Mouse (Mus musculus) liver, embryonic 15.5 days (tissue): ENCODE measurements around the gene Pip5k1b. TPM values are rescaled to one million over a fixed set of nuclear protein-coding genes. Genes with fewer than 3 reads are reported as not detected.
A peak's percentile ranks its signal among the peaks of the same experiment; 100 is the strongest.

Source experiments
- ATAC-seq: fragments of 200-750 bp; cut with Nextera tagmentation; 2 replicates; pipeline ENCODE4 v1.8.0; 2017; ENCODE audit warnings: moderate number of reproducible peaks, mild to moderate bottlenecking, moderate library complexity; ENCODE audit not compliant: insufficient read depth
- H3K27ac ChIP-seq: fragments of 300-500 bp; sonication (generic); replicated peaks from 2 replicates; pipeline ENCODE4 v1.5.1; 2015; ENCODE audit warnings: mild to moderate bottlenecking, inconsistent platforms
- H3K27me3 ChIP-seq: fragments of 300-500 bp; sonication (generic); 2 replicates; pipeline ENCODE4 v1.6.1; 2015; ENCODE audit warnings: mild to moderate bottlenecking, inconsistent platforms
- H3K36me3 ChIP-seq: fragments of 300-500 bp; sonication (generic); replicated peaks from 2 replicates; pipeline ENCODE4 v1.6.1; 2015; ENCODE audit warnings: moderate library complexity, mild to moderate bottlenecking, inconsistent platforms
- H3K4me1 ChIP-seq: fragments of 300-500 bp; sonication (generic); replicated peaks from 2 replicates; pipeline ENCODE4 v1.6.1; 2015; ENCODE audit warnings: inconsistent platforms
- H3K4me2 ChIP-seq: fragments of 300-500 bp; sonication (generic); 2 replicates; pipeline ENCODE4 v1.6.1; 2015; ENCODE audit warnings: moderate library complexity, mild to moderate bottlenecking, inconsistent platforms
- H3K4me3 ChIP-seq: fragments of 300-500 bp; sonication (generic); replicated peaks from 2 replicates; pipeline ENCODE4 v1.5.1; 2015; ENCODE audit warnings: mild to moderate bottlenecking, inconsistent platforms
- H3K9ac ChIP-seq: fragments of 300-500 bp; sonication (generic); 2 replicates; pipeline ENCODE4 v1.6.1; 2015; ENCODE audit warnings: moderate library complexity, mild to moderate bottlenecking, inconsistent platforms
- H3K9me3 ChIP-seq: fragments of 300-500 bp; sonication (generic); replicated peaks from 2 replicates; pipeline ENCODE4 v1.6.1; 2016; ENCODE audit warnings: inconsistent platforms
- WGBS: fragments of 180-500 bp; shearing (Covaris S2); methylation state at CpG from one replicate; pipeline ENCODE4 v1.1.7; 2015; ENCODE audit warnings: mixed read lengths; ENCODE audit not compliant: insufficient replicate concordance; 5-methylcytosine and 5-hydroxymethylcytosine counted together
- polyA plus RNA-seq: library from polyadenylated mRNA; unstranded; fragments of >200 nt; fragmentation: Nextera tagmentation; extraction: Ambion mirVana; gene quantifications from 2 replicates; pipeline ENCODE4 v1.2.1, GENCODE M21; 2015

Pip5k1b gene
- polyA plus RNA-seq, 1 experiment from 2014 or later, result 9.5 TPM

GRCm38 (mm10) chr19:24491824-24492223, 63.8 kb downstream of the Pip5k1b start:
- 70% methylated on average over 3 of the region's 3 CpGs for WGBS
- Histone ChIP-seq H3K27me3 (no peaks in the 10 kb centered on the region), H3K9me3 (no peaks in the 10 kb centered on the region), H3K9ac (no peak overlapping the region), H3K27ac (no peak overlapping the region), H3K4me2 (no peak overlapping the region), H3K4me1 (peaks cover 10% of the 10 kb centered on the region), H3K36me3 (no peaks in the 10 kb centered on the region), H3K4me3 (no peak overlapping the region)
- no peak for ATAC-seq

GRCm38 (mm10) chr19:24490275-24490674, 65.4 kb downstream of the Pip5k1b start:
- 26% methylated on average over 5 of the region's 5 CpGs for WGBS
- Histone ChIP-seq H3K27me3 (no peaks in the 10 kb centered on the region), H3K9ac (no peak overlapping the region), H3K4me1 (peaks cover 13% of the 10 kb centered on the region), H3K4me2 (no peak overlapping the region), H3K27ac (no peak overlapping the region), H3K9me3 (no peaks in the 10 kb centered on the region), H3K4me3 (no peak overlapping the region), H3K36me3 (no peaks in the 10 kb centered on the region)
- no peak for ATAC-seq

GRCm38 (mm10) chr19:24486433-24487296, 69.0 kb downstream of the Pip5k1b start:
- 68% methylated on average over 8 of the region's 8 CpGs for WGBS
- peaks cover 8% of the 10 kb centered on the region; the same call in 1 of the 2 replicates for H3K4me1 ChIP-seq
- H3K36me3 ChIP-seq, result no peaks in the 10 kb centered on the region
- H3K4me3 ChIP-seq, result no peak overlapping the region
- H3K27me3 ChIP-seq, result no peaks in the 10 kb centered on the region
- H3K9me3 ChIP-seq, result no peaks in the 10 kb centered on the region
- no peak overlapping the region for H3K9ac ChIP-seq
- H3K4me2 ChIP-seq, result no peak overlapping the region
- no peak for ATAC-seq
- H3K27ac ChIP-seq, result no peak overlapping the region

GRCm38 (mm10) chr19:24484612-24485194, 71.0 kb downstream of the Pip5k1b start:
- Histone ChIP-seq H3K4me1 (peaks cover 4% of the 10 kb centered on the region; the same call in 1 of the 2 replicates), H3K36me3 (no peaks in the 10 kb centered on the region), H3K4me2 (no peak overlapping the region), H3K27ac (no peak overlapping the region), H3K9ac (no peak overlapping the region), H3K9me3 (no peaks in the 10 kb centered on the region), H3K4me3 (no peak overlapping the region), H3K27me3 (no peaks in the 10 kb centered on the region)
- 64% methylated on average over 4 of the region's 4 CpGs for WGBS
- ATAC-seq, result no peak

GRCm38 (mm10) chr19:24480916-24481315, 74.8 kb downstream of the Pip5k1b start:
- Histone ChIP-seq H3K9ac (no peak overlapping the region), H3K9me3 (no peaks in the 10 kb centered on the region), H3K27me3 (no peaks in the 10 kb centered on the region), H3K27ac (no peak overlapping the region), H3K4me2 (no peak overlapping the region), H3K36me3 (no peaks in the 10 kb centered on the region), H3K4me1 (peaks cover 12% of the 10 kb centered on the region), H3K4me3 (no peak overlapping the region)
- no peak for ATAC-seq
- WGBS, result 55% methylated on average over 2 of the region's 2 CpGs

- Histone ChIP-seq H3K4me3 (peak within 1 kb of the TSS; percentile 91), H3K4me2 (peak within 1 kb of the TSS; percentile 94), H3K27ac (peak within 1 kb of the TSS; percentile 95), H3K9me3 (no peaks in the 10 kb centered on the region), H3K27me3 (no peaks in the 10 kb centered on the region), H3K9ac (peak within 1 kb of the TSS; percentile 91), H3K4me1 (peaks cover 26% of the 10 kb centered on the region), H3K36me3 (peaks cover 13% of the 10 kb centered on the region)
- peak; percentile 92 for ATAC-seq
- WGBS, result under 1% methylated on average over 92 of the region's 92 CpGs
Measured at GRCm38 (mm10) chr19:24476929-24477882, 78.5 kb downstream of the Pip5k1b start, which contains the start of gene Fam122a. Gene Fam122a, minus strand, starts transcription at chr19:24477356.

GRCm38 (mm10) chr19:24476461-24476860, 79.2 kb downstream of the Pip5k1b start:
- ATAC-seq, result peak; percentile 43; the same call in 1 of the 2 replicates
- H3K4me2 ChIP-seq, result peak overlapping the region; percentile 94
- H3K9me3 ChIP-seq, result no peaks in the 10 kb centered on the region
- H3K9ac ChIP-seq, result peak overlapping the region; percentile 91
- peak overlapping the region; percentile 95 for H3K27ac ChIP-seq
- under 1% methylated on average over 11 of the region's 11 CpGs for WGBS
- peaks cover 13% of the 10 kb centered on the region for H3K36me3 ChIP-seq
- peak overlapping the region; percentile 91 for H3K4me3 ChIP-seq
- peaks cover 26% of the 10 kb centered on the region for H3K4me1 ChIP-seq
- no peaks in the 10 kb centered on the region for H3K27me3 ChIP-seq

- no peak for ATAC-seq
- H3K36me3 ChIP-seq, result peaks cover 13% of the 10 kb centered on the region
- no peaks in the 10 kb centered on the region for H3K27me3 ChIP-seq
- H3K9ac ChIP-seq, result no peak overlapping the region
- peak overlapping the region; percentile 52 for H3K4me2 ChIP-seq
- H3K9me3 ChIP-seq, result no peaks in the 10 kb centered on the region
- H3K4me3 ChIP-seq, result peak overlapping the region; percentile 31
- peak overlapping the region; percentile 31; the same call in 1 of the 2 replicates for H3K27ac ChIP-seq
- peaks cover 26% of the 10 kb centered on the region for H3K4me1 ChIP-seq
- WGBS, result 72% methylated on average over 6 of the region's 6 CpGs
Measured at GRCm38 (mm10) chr19:24475281-24475680, 80.4 kb downstream of the Pip5k1b start.

- ATAC-seq, result no peak
- no peak overlapping the region for H3K4me2 ChIP-seq
- peaks cover 14% of the 10 kb centered on the region for H3K4me1 ChIP-seq
- H3K27me3 ChIP-seq, result no peaks in the 10 kb centered on the region
- no peak overlapping the region for H3K9ac ChIP-seq
- H3K36me3 ChIP-seq, result peaks cover 13% of the 10 kb centered on the region
- 82% methylated on average over 5 of the region's 5 CpGs for WGBS
- no peak overlapping the region for H3K4me3 ChIP-seq
- no peaks in the 10 kb centered on the region for H3K9me3 ChIP-seq
- H3K27ac ChIP-seq, result no peak overlapping the region
Measured at GRCm38 (mm10) chr19:24472512-24472911, 83.2 kb downstream of the Pip5k1b start.

GRCm38 (mm10) chr19:24471538-24471937, 84.1 kb downstream of the Pip5k1b start:
- H3K36me3 ChIP-seq, result peaks cover 13% of the 10 kb centered on the region
- H3K4me3 ChIP-seq, result no peak overlapping the region
- H3K27me3 ChIP-seq, result no peaks in the 10 kb centered on the region
- WGBS, result 84% methylated on average over 6 of the region's 6 CpGs
- peaks cover 13% of the 10 kb centered on the region for H3K4me1 ChIP-seq
- ATAC-seq, result no peak
- H3K27ac ChIP-seq, result no peak overlapping the region
- H3K4me2 ChIP-seq, result no peak overlapping the region
- H3K9me3 ChIP-seq, result no peaks in the 10 kb centered on the region
- no peak overlapping the region for H3K9ac ChIP-seq
